Mouse (Mus musculus) gastrocnemius, postnatal 25 days (tissue): Measurements from ENCODE around the gene Prkci. TPM values are rescaled to one million over a fixed set of nuclear protein-coding genes. Genes with fewer than 3 reads are reported as not detected.

Experiments
- DNase-seq: peaks from one replicate; pipeline ENCODE4 v3.0.0; 2022
- total RNA-seq, 2 experiments: library from RNA; stranded (reverse); gene quantifications; 1 replicate in 1 of 2; 2 replicates in 1 of 2; pipeline ENCODE4 v1.2.3; 2021

Prkci gene
- total RNA-seq, 2 experiments from 2014 or later: 4.4 to 4.7 TPM

DNA sequence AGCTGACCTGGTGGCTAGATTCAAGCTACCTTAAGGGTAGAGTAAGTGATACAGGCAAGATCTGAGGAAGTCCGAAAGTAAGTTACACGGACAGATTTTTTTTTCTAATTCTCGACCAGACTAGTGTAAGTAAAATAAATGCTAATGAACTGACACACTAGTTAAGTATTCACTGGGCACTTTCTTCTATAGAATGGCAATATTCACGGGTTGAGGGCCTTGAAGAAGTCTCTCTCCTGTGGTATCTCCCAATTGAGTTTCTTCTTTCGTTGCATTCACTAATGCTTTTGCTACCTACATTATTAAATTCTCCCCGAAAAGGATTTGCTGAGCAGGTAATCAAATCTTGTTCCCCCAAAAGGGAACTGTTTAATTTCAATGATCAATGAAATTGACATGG, 688 bp upstream of the Prkci start:
- DNase-seq: no peak

DNA sequence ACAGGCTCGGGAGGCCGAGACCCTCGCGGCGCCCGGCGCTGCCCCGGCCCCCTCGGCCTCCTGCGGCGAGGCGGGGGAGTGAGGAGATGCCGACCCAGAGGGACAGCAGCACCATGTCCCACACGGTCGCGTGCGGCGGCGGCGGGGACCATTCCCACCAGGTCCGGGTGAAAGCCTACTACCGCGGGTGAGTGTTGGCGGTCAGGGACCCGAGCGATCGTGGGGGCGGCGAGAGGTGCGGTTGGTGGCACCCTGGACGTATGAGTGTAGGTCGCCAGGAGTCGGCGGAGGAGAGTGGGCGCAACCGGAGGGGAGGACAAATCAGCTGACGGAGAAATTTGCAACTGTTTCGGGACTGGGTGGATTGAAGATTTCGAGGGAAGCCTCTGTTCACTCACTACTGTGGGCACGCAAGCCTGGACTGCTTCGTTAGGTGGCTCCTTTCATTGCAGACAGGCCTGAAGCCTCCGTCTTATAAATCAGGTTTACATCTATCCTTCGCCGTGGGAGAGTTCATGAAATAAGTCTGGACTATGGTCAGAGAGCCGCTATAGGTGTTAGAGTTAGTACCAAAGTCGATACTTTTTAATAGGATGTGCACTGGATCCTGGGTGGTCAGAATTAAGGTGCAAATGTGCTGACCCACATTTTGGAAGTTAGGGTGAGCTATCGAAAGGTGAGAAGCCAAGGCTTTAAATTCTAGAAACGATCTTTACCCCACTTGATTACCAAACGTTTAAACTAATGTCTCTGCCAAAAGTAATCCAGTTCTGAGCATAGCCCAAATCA, 546 bp downstream of the Prkci start:
- no peak for DNase-seq

DNA sequence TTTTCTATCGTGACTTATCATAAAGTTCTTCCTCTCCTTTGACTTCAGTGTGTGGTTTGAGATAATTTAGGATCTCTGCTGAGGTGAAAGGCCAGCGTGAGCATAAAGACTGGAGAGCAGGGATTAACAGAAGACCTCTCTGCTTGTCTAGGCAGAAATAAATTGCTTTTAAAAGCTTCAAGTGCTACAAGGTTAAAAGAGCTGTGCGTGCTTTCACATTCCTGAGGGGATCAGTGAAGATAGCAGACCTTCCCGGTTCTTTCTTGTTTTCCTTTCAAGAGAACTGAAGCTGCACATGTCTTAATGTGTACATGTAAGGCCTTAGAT, 1.1 kb downstream of the Prkci start:
- DNase-seq: no peak

DNA sequence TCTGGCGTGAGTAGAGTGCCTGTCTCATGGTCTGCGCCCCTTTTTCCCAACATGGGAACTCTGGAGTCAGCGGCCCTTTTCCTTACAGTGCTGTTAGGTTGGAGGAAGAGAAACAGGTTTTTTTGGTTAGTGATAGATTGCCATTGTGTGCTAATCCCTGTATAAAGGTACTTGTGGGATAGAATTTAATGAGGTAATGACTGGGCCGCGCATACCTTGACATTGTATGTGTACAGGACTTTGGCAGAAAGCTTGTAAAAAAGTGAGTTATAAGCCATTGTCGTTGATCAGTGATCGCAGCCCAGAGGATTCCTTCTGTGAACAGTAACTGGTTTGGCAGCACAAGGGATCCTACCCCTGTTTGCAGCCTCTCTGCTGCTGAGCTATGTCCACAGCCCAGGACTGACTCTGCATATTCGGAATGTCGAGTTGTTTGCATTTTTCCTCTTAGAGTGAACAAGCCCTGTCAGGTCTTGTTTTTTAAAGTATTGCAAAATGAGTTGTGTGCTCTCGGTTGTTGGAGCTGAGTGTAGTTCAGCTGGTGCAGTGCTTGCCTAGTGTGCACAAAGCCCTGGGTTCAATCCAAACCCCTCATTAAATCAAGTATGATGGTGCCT, 4.0 kb downstream of the Prkci start:
- DNase-seq: no peak

DNA sequence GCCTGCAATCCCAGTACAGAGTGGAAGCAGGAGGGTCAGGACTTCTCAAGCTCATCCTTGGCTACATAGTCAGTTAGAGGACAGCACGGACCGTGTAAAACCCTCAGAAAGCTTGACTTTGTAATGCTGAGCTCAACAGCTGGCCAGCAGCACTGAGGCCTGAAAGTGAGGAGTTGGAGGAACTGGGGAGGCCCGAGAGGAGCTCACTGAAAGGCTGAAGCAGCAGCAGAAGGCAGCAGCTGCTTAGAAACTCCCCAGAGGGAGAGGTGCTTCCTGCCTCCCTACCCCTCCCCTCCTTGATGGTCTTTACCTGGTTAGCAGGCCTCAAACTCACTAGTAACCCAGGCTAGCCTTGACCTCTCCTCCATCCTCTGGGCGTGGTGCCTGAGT, 4.5 kb downstream of the Prkci start:
- DNase-seq: no peak

DNA sequence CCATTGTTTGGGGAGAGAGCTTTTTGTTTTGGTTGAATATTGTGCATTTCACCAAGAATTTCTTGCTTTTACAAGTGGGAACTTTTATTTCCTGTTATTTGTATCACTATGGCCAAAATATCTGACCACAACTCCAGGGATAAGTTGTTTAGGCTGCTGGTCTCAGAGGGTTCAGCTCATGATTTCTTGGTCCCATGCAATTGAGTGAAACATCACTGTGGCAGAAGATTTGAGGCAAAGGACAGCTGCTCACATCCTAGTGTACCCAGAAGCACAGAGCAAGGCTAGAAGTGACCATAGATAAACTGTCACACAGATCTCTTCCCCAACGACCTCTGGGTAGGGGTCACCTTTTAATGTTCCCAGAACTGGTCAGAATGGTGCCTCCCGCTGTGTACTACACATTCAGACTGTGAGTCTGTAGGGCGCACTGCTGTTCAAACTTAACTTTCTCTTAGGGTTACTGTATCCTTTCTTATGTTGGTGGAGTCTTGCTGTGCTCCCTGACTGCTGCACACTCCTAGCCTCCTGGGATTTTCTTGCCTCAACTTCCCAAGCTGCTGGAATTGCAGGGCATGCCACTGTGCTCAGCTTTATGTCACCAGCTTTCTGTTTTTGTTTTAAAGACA, 5.6 kb downstream of the Prkci start:
- DNase-seq: no peak

DNA sequence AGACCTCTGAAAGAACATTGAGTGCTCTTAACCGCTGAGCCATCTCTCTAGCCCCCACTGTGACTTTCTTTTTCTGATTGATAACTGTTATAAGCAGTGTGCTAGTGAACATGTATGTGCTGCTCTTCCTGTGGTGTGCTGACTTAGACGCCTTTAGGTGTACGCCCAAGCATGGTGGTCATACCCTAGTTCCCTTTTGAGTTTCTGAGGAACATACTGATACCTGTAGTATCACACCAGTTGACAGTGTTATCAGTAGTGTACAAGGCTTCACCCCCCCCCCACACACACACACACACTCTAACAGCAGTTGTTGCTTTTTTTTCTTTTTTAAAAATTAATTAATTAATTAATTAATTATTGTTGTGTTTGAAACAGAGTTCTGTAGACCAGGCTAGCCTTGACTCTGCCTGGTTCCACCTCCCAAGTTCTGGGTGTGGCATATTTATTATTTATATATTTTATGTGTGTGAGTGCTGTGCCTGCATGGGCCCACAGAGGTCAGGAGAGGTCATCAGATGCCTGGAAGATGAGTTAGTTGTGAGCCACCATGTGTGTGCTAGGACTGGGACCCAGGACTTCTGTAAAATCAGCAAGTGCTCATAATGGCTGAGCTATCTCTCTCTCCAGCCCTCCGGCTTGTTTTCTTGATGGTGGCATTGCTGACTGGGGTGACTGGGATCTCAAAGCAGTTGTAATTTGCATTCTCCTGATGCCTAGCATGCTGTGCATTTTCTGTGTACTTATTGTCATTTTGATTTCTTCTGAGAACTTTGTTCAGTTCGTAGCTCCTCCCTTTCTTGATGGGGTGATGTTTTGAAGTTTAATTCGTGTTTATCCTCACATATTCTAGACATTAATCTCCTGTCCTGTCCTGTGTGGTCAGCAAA, 9.0 kb downstream of the Prkci start:
- DNase-seq: no peak

DNA sequence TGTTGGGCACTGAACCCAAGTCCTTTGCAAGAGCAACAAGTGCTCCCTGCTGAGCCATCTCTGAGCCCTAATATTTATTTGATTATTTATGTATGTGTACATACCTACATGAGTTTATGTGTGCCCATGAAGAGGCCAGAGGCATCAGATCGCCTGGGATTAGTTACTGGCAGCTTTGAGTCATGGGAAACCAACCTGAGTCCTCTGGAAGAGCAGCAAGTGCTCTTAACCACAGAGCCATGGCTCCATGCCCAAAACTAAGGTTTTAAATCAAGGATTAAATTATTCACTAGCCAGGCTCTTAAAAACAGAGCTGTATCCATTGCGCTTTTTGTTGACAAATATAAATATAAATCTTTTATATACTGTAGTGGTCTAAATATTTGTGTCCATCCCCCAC, 18.8 kb downstream of the Prkci start:
- no peak for DNase-seq

DNA sequence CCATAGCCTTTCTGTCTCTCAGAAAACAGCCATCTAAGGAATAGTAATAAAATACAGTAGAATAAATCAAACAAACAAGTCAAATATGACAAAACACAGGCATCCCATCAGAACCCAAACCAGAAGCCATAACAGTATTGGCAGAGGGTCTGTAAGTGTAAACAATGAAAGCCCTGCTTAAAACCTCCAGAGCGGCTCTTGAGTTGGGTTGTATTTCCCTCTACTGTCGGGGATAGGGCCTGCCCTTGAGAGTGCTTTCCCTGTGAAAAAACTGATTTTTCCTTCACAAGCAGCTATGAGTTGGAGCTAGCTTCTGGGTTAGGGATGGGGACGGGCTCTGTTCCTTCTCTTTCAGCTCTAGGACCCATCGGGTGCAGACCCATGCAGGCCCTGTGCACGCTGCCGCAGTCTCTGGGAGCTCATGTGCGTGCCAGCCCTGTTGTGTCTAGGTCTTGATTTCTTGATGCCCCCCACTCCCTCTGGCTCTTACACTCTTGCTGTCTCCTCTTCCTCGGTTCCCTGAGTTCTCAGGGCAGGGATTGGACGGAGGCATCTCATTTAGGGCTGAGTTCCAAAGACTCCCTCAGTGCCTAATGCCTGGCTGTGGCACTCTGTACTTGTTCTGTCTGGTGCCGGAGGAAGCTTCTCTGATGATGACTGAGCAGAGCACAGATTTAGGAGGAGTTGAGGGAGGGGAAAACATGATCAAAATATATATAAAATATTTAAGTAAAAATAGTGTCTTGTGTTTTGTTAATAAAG, 20.3 kb downstream of the Prkci start:
- DNase-seq: no peak

DNA sequence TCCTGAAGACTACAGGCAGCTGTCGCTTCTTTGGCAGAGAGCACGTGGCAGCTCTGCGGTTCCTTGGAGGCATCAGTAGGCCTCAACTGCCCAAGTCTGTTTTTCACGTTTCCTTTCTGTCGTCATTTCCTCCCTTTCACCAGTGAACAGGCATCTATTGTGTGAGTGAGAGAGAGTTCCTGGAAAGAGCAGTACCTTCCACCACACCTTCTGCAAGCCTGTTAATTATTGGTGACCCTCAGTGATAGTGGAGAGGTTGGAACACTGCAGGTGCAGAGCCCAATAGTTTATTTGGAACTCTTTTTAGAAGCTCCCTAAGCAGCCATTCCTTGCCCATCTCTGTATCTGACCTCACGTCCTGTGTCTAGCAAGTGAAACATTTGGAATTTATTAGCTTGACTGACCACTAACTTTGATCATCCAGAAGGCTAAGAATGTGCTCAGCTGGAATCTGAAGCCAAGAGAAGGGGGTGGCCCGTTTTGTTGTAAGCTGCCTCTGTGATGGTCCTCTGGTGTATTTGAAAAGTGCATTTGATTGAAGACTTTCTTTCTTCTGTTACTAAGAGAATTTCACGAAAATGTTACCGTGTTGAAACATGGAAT, 21.1 kb downstream of the Prkci start:
- no peak for DNase-seq

DNA sequence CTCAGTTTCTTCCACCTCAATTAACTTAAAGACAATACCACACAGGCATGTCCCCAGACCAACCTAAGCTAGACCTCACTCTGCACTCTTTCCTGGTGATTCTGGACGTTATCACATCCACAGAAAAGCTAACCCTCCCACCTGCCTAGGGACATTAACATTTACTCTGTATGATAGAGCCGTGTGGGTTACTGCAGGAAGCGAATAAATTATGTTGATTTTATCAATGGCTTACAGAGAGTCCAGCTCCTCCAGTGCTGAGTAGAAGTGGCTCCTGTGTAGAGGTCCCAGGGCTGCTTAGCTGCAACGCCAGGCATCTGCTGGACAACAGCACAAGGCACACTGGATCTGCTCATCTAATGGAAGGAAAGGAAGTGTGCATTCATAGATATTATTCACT, 22.1 kb downstream of the Prkci start:
- DNase-seq: no peak

DNA sequence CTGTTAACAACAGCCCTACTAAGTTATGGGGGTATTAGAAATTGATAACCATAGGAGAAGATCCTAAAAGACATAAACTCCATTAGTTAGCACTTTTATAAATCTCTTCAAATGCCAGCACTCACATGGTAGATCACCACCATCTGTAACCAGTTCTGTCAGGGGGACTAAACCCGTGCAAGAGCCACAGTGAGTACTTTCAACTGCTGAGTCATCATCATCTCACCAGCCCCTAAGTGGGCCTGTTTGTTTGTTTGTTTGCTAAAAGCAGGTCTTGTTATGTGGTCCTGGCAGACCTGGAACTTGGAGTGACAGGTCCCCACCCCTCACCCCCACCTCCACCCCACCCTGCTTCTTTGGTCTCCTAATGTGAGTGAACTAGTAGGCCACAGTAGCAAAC, 23.7 kb downstream of the Prkci start:
- no peak for DNase-seq

DNA sequence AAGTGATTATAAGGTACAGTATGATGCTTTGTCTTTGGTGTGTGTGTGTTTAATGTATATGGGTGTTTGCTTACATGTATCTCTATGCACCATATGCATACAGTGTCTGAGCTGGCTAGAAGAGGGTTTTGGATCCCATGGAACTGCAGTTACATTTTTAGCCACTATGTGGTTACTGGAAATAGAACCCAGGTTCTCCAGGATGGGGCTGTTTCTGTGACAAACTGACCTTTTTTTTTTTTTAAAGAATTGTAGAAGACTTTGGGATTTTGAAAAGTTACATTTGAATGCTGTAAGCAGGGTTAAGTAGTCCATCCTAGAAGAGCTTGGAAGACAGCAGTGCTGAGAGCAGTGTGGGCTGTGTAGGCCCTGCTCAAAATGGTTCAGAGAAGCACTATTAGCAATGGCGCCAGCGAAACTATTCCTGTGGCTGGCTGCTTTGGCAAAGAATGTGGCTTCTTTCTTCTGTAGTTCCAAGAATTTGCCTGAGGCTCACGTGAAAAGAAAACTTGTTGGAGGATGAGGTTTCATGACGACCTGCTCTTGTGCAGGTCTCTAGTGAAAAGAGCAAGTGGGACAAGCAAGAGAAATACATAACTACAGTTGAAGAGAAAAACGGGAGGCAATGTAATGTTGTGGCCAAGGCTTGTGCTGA, 24.4 kb downstream of the Prkci start:
- no peak for DNase-seq

DNA sequence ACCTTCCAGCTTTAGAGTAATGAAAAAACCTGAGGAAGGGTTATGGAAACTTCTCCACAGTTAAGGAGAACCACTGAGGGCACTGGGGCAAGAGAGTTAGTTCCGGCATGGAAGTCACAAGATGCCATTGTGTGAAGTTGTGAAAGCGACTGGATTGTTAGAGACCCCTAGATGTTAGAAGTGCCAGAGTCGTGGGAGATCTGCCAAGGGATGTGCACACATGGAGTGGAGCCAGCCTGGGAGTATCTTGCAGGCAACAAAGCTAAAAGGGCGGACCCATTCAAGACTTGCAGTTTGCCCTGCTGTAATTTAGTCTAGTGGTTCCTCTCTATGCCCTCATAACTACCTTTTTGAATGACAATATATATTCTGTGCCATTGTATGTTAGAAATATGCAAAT, 25.1 kb downstream of the Prkci start:
- no peak for DNase-seq

DNA sequence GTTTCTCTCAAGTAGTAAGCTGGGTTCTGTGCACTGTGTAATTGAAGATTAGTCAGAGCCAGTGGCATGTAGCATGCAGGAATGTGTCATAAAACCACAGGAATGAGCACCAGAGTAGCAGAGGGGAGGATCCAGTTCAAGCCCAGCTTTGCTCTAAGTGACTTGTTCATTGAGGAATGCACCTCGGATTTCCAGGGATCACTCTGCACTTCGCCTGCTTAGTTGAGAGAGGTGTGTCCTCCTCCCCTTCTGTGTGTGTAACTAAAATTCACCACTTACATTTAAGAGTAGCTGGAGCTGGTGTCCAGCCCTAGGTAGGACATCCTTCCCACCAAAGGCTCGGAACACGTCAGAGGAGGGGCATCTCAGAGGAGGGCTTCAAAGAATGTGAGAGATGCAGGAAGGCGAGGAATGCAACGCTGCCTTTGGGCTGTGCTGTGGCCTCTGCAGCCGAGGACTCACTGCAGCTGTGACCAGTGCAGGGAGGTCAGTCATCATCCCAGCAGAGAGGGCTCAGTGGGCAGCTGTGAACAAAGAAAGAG, 27.4 kb downstream of the Prkci start:
- peak; percentile 16 for DNase-seq

DNA sequence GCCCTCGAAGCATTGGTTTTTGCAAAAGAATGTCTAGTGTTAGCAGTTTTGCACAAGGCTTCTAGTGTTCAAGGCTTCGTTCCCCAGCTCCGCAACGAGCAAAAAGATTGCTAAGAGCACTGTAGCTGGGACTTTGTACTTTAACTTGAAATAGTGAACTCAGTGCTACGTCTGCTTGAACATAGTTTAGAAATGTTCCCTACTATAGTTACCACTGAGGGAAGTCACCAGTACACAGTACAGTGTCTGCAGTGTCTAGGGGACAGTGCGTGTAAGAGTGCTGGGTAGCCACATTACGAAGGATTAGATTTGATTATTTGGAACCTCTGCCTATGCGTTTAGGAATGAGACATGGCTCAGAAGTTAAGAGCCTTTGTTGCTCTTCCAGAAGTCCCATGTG, 32.2 kb downstream of the Prkci start:
- no peak for DNase-seq

DNA sequence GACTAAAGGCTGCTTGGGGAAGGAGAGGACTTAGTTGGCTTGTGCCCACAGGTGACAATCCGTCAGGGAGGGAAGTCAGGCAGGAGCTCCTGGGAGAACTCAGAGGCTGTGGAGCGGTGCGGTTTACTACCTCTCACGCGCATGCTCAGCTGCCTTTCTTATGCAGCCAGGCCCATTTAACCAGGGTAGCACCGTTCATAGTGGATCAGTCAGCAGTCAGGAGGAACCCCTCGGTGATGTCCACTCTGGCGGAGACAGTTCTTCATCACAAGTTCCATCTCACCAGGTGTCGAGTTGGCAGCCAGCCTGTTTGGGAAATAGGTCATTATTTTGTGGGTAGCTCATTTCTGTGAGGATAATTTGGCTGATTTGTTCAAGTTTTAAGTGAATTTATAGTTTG, 36.1 kb downstream of the Prkci start:
- DNase-seq: no peak

DNA sequence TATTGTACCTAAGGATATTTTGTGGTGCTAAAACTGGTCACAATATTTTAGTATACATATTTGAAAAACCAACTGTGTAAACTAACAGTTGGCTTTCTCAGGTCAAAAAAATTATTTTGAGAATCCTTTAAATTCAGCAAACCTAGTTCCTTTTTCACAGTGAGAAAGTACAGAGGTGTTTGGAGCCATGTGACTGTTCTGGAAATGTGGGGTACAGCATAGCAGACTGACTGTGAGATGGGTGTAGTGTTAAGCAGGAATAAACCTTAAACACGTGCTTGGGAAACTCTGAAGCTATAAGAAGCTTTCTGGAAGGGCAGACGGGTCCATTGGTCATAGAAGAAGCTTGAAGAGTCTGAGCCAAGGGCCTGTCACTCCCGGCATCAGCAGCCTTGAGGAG, 38.1 kb downstream of the Prkci start:
- DNase-seq: no peak

DNA sequence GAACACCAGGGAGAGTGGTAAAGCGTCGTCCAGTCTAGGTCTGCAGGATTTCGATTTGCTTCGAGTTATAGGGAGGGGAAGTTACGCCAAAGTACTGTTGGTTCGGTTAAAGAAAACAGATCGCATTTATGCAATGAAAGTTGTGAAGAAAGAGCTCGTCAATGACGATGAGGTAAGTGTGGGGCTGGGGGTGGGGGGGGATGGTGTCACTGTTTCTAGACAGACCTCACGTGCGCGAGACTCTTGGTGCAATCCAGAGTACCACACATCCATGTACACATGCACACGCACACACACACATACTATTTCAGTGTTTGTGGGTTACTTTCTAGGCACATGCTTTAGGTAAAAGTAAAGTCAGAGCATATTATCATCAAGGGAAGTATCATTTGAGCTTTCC, 42.3 kb downstream of the Prkci start:
- no peak for DNase-seq

DNA sequence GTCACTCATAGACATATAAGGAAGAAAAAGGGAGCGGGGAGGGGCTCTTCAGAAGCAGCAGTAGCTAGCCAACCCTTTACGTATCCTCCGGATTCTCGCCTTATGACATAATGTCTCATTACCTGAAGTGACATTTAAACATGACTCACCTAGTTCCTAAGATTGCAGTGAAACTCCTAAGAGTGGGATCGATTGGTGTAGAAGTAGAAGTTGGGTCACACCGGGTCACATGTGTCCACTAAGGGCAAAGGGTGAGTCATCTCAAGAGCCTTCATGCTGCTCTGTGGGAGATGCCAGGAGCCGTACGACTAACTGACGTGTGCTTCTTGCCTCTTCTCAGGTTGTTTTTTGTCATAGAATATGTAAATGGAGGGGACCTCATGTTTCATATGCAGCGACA, 43.1 kb downstream of the Prkci start:
- DNase-seq: no peak

DNA sequence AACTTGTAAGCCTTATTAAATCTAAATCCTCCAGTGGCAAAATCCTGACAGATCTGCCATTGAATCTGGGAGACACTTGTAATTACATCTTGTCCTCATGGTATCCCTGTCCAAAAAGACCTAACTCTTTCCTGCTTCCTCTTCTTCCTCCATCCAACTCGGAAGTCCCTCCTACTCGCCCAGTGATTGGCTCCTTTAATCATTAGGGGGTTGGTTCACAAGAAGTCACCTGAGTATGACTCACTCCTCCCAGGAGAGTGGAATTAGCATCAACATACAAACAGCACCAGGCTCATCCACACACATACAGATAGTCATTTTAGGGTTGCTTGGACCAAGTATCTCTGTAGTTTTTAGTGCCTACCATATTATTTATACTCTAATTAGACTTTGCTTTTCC, 47.4 kb downstream of the Prkci start:
- no peak for DNase-seq
